Mouse (Mus musculus) CH12.LX (cell line): ENCODE measurements around the gene Kcng3. TPM values are rescaled to one million over a fixed set of nuclear protein-coding genes. Genes with fewer than 3 reads are reported as not detected.

Experiments used
- DNase-seq: peaks from one replicate; pipeline ENCODE4 v3.0.0-alpha.2; 2013; ENCODE audit errors: extremely low read depth
- H3K27ac ChIP-seq: 2 replicates; pipeline ENCODE4 v1.5.1; 2012; ENCODE audit warnings: low read depth, mild to moderate bottlenecking, control low read depth, moderate library complexity; ENCODE audit not compliant: insufficient read depth
- H3K27me3 ChIP-seq: replicated peaks from 2 replicates; pipeline ENCODE3; 2012; ENCODE audit warnings: inconsistent platforms
- H3K36me3 ChIP-seq, 2 experiments: replicated peaks in 1 of 2; 2 replicates each; pipeline versions ENCODE3 to v1.6.1; 2012; ENCODE audit warnings: inconsistent platforms in 1 of 2, low read length in 1 of 2, mild to moderate bottlenecking in 1 of 2, mixed read lengths in 1 of 2, moderate library complexity in 1 of 2; ENCODE audit not compliant: control insufficient read depth in 1 of 2, insufficient read depth in 1 of 2
- H3K4me1 ChIP-seq, 2 experiments: 2 replicates each; pipeline ENCODE4 v1.6.1; 2012; ENCODE audit warnings: inconsistent platforms in 1 of 2, moderate library complexity in 1 of 2; ENCODE audit not compliant: insufficient read depth in 2 of 2, control insufficient read depth in 1 of 2
- H3K4me2 ChIP-seq: 2 replicates; pipeline ENCODE4 v1.6.1; 2012; ENCODE audit warnings: low read depth, mild to moderate bottlenecking, control low read depth; ENCODE audit not compliant: poor library complexity, insufficient read depth, severe bottlenecking
- H3K4me3 ChIP-seq, 3 experiments: fragments of 150-350 bp in 1 of 3; sonication (generic) in 1 of 3; replicated peaks in 1 of 3; 2 replicates each; pipeline versions ENCODE3 to v1.5.1; 2011 to 2012; ENCODE audit warnings: low read depth in 2 of 3, low read length in 2 of 3, mild to moderate bottlenecking in 2 of 3, moderate library complexity in 2 of 3, control low read depth in 1 of 3, improper control_type of control experiment in 1 of 3, inconsistent platforms in 1 of 3, mixed read lengths in 1 of 3; ENCODE audit not compliant: poor library complexity in 1 of 3
- H3K79me2 ChIP-seq: replicated peaks from 2 replicates; pipeline ENCODE4 v1.6.1; 2012; ENCODE audit warnings: mild to moderate bottlenecking, moderate library complexity; ENCODE audit not compliant: control insufficient read depth, poor library complexity, insufficient read depth, severe bottlenecking; ENCODE audit errors: extremely low read depth
- H3K9ac ChIP-seq: 2 replicates; pipeline ENCODE4 v1.6.1; 2012; ENCODE audit warnings: low read depth, mild to moderate bottlenecking, control low read depth, moderate library complexity; ENCODE audit not compliant: insufficient read depth
- H3K9me3 ChIP-seq: replicated peaks from 2 replicates; pipeline ENCODE3; 2012; ENCODE audit warnings: low read length, inconsistent platforms, mixed read lengths
- BHLHE40 ChIP-seq: IDR thresholded peaks from 2 replicates; pipeline ENCODE4 v1.6.1; 2011; ENCODE audit warnings: mild to moderate bottlenecking, low read depth, low read length, improper control_type of control experiment
- E2F4 ChIP-seq: IDR thresholded peaks from 2 replicates; pipeline ENCODE4 v1.6.1; 2011; ENCODE audit warnings: low read depth, low read length, improper control_type of control experiment; ENCODE audit not compliant: insufficient replicate concordance
- ELF1 ChIP-seq: IDR thresholded peaks from 2 replicates; pipeline ENCODE4 v1.6.1; 2014; ENCODE audit warnings: low read depth, mild to moderate bottlenecking, inconsistent platforms, low read length, improper control_type of control experiment
- HCFC1 ChIP-seq: IDR thresholded peaks from 2 replicates; pipeline ENCODE4 v1.6.1; 2012; ENCODE audit warnings: low read depth, mild to moderate bottlenecking, inconsistent platforms, low read length, improper control_type of control experiment
- JUN ChIP-seq: IDR thresholded peaks from 2 replicates; pipeline ENCODE4 v1.6.1; 2011; ENCODE audit warnings: low read depth, mild to moderate bottlenecking, low read length, improper control_type of control experiment, moderate library complexity; ENCODE audit not compliant: insufficient read depth
- JUND ChIP-seq: conservative IDR thresholded peaks from 2 replicates; pipeline ENCODE4 v1.6.1; 2011; ENCODE audit warnings: low read depth, low read length, improper control_type of control experiment
- PAX5 ChIP-seq: IDR thresholded peaks from 2 replicates; pipeline ENCODE4 v1.6.1; 2012; ENCODE audit warnings: low read length, inconsistent platforms, mixed read lengths
- POLR2A ChIP-seq: IDR thresholded peaks from 2 replicates; pipeline ENCODE4 v1.6.1; 2011; ENCODE audit warnings: low read depth, mild to moderate bottlenecking, improper control_type of control experiment, low read length
- POLR2AphosphoS2 ChIP-seq: IDR thresholded peaks from 2 replicates; pipeline ENCODE4 v1.6.1; 2011; ENCODE audit warnings: low read depth, low read length, improper control_type of control experiment
- RAD21 ChIP-seq: IDR thresholded peaks from 2 replicates; pipeline ENCODE4 v1.6.1; 2011; ENCODE audit warnings: low read depth, mild to moderate bottlenecking, low read length, improper control_type of control experiment, moderate library complexity
- RCOR1 ChIP-seq: conservative IDR thresholded peaks from 2 replicates; pipeline ENCODE4 v1.6.1; 2012; ENCODE audit warnings: low read depth, mild to moderate bottlenecking, inconsistent platforms, low read length, improper control_type of control experiment
- SMC3 ChIP-seq: IDR thresholded peaks from 2 replicates; pipeline ENCODE4 v1.6.1; 2011; ENCODE audit warnings: low read depth, low read length, improper control_type of control experiment
- TBP ChIP-seq: conservative IDR thresholded peaks from 2 replicates; pipeline ENCODE4 v1.6.1; 2011; ENCODE audit warnings: low read depth, low read length, improper control_type of control experiment
- TCF12 ChIP-seq: IDR thresholded peaks from 2 replicates; pipeline ENCODE4 v1.6.1; 2014; ENCODE audit warnings: low read depth, mild to moderate bottlenecking, inconsistent platforms, low read length, improper control_type of control experiment
- USF2 ChIP-seq: conservative IDR thresholded peaks from 2 replicates; pipeline ENCODE4 v1.6.1; 2011; ENCODE audit warnings: low read depth, low read length, improper control_type of control experiment
- ZC3H11A ChIP-seq: IDR thresholded peaks from 2 replicates; pipeline ENCODE4 v1.6.1; 2012; ENCODE audit warnings: low read depth, mild to moderate bottlenecking, inconsistent platforms, low read length, improper control_type of control experiment
- ZMIZ1 ChIP-seq: IDR thresholded peaks from 2 replicates; pipeline ENCODE4 v1.6.1; 2012; ENCODE audit warnings: low read depth, mild to moderate bottlenecking, inconsistent platforms, low read length, improper control_type of control experiment
- dilution Hi-C: fragments of 300-500 bp; cut with MboI; formaldehyde crosslinking; loops from 2 replicates; pipeline ENCODE4 v1.14.3; 2020; ENCODE audit warnings: low sequenced_read_pairs; ENCODE audit not compliant: extremely low pct_unique_long_range_greater_than_20kb, extremely low pct_ligation_motif_present
- in situ Hi-C: fragments of 300-500 bp; cut with MboI; formaldehyde crosslinking; loops from 3 replicates; pipeline ENCODE4 v1.14.3; 2019; ENCODE audit warnings: low sequenced_read_pairs, low pct_ligation_motif_present, low pct_unique_long_range_greater_than_20kb, mixed read lengths
- polyA plus RNA-seq: library from polyadenylated mRNA; unstranded; fragments of >175 nt; gene quantifications from 2 replicates; pipeline ENCODE4 v1.2.1, GENCODE M21; 2012; ENCODE audit warnings: low read depth; ENCODE audit not compliant: insufficient read length
- total RNA-seq, 2 experiments: library from RNA; depleted of rRNA; stranded (reverse); fragments of 300-350 nt in 1 of 2; fragments of >200 nt in 1 of 2; gene quantifications; 2 replicates each; pipeline ENCODE4 v1.2.3; 2012 to 2014

Gene Kcng3
- total RNA-seq (2012; rRNA removed) = not detected in 2 replicates
- total RNA-seq (2014; rRNA removed) = not detected in 2 replicates
- polyA plus RNA-seq = not detected in 2 replicates

- H3K79me2 ChIP-seq = no peaks in the 10 kb centered on the region
- in situ Hi-C loops (loop anchor here (10.0 kb wide), 1 partner anchor 357 kb away; no protein-coding TSS in a partner anchor), dilution Hi-C loops (no loop called here)
- peaks cover 17% of the 10 kb centered on the region for H3K9me3 ChIP-seq
- no peaks in the 10 kb centered on the region for H3K36me3 ChIP-seq
- H3K4me3 ChIP-seq = no peak within 1 kb of the TSS
- no peak within 1 kb of the TSS for H3K27ac ChIP-seq
- TF ChIP-seq JUN (no peak), ELF1 (no peak), TBP (no peak), HCFC1 (no peak), POLR2AphosphoS2 (no peak), E2F4 (no peak), PAX5 (no peak), BHLHE40 (no peak), USF2 (no peak), POLR2A (no peak)
- TF ChIP-seq, all 38 proteins: peak for 0
- H3K4me2 ChIP-seq = no peak within 1 kb of the TSS
- DNase-seq = no peak
- H3K9ac ChIP-seq = no peak within 1 kb of the TSS
- H3K27me3 ChIP-seq = no peaks in the 10 kb centered on the region
- H3K4me1 ChIP-seq = peaks cover 3% of the 10 kb centered on the region in 2 experiments; a peak in 1 of 4 replicates
Observed at GRCm38 (mm10) chr17:83631783-83632652, at the start of gene Kcng3. Gene Kcng3, minus strand, starts transcription at chr17:83631895.

GRCm38 (mm10) chr17:83677370-83677769, 45.7 kb upstream of the Kcng3 start:
- Histone ChIP-seq H3K4me2 (no peak overlapping the region), H3K27me3 (no peaks in the 10 kb centered on the region), H3K36me3 (no peaks in the 10 kb centered on the region), H3K27ac (no peak overlapping the region), H3K9ac (no peak overlapping the region), H3K9me3 (no peaks in the 10 kb centered on the region), H3K4me1 (peaks cover 0 to 8% of the 10 kb centered on the region in 2 experiments; a peak in 2 of 4 replicates), H3K4me3 (no peak overlapping the region), H3K79me2 (no peaks in the 10 kb centered on the region)
- dilution Hi-C loops (no loop called here), in situ Hi-C loops (no loop called here)
- TF ChIP-seq ZC3H11A (no peak), RAD21 (no peak), HCFC1 (no peak), JUND (no peak), SMC3 (no peak), TCF12 (no peak), RCOR1 (no peak), ZMIZ1 (no peak)
- no peak for DNase-seq
